Mouse (Mus musculus) intestine, embryonic 14.5 days (tissue): ENCODE data around the gene Gprin1. TPM values are rescaled to one million over a fixed set of nuclear protein-coding genes. Genes with fewer than 3 reads are reported as not detected.
"Not testable (repeated sequence)": the region's sequence is repeated elsewhere in the genome, so short reads cannot be mapped to it uniquely, and the experiment has no call there.

ENCODE experiments used
- ATAC-seq: fragments of 200-750 bp; cut with Nextera tagmentation; replicated peaks from 2 replicates; pipeline ENCODE4 v1.8.0; 2017; ENCODE audit warnings: low read depth, moderate number of reproducible peaks, moderate TSS enrichment, moderate library complexity; ENCODE audit not compliant: low FRiP score, low TSS enrichment
- DNase-seq: peaks from one replicate; pipeline ENCODE4 v3.0.0-alpha.2; 2018; ENCODE audit warnings: low spot score
- H3K27ac ChIP-seq: fragments of 300-500 bp; sonication (generic); 2 replicates; pipeline ENCODE4 v1.5.1; 2014; ENCODE audit warnings: low read depth, mild to moderate bottlenecking, control low read depth
- H3K27me3 ChIP-seq: fragments of 300-500 bp; sonication (generic); replicated peaks from 2 replicates; pipeline ENCODE4 v1.6.1; 2014; ENCODE audit warnings: low read length, control low read depth; ENCODE audit not compliant: control insufficient read depth, insufficient read depth
- H3K36me3 ChIP-seq: fragments of 300-500 bp; sonication (generic); 2 replicates; pipeline ENCODE4 v1.6.1; 2014; ENCODE audit warnings: low read length, control low read depth; ENCODE audit not compliant: control insufficient read depth, insufficient read depth
- H3K4me1 ChIP-seq: fragments of 300-500 bp; sonication (generic); replicated peaks from 2 replicates; pipeline ENCODE4 v1.6.1; 2014; ENCODE audit warnings: low read length, control low read depth, mixed read lengths; ENCODE audit not compliant: control insufficient read depth, insufficient read depth
- H3K4me2 ChIP-seq: fragments of 300-500 bp; sonication (generic); 2 replicates; pipeline ENCODE4 v1.6.1; 2014; ENCODE audit warnings: low read length
- H3K4me3 ChIP-seq: fragments of 300-500 bp; sonication (generic); 2 replicates; pipeline ENCODE4 v1.5.1; 2014; ENCODE audit warnings: low read depth, low read length, control low read depth, mixed read lengths
- H3K9ac ChIP-seq: fragments of 300-500 bp; sonication (generic); 2 replicates; pipeline ENCODE4 v1.6.1; 2014; ENCODE audit warnings: mild to moderate bottlenecking, low read length
- H3K9me3 ChIP-seq: fragments of 300-500 bp; sonication (generic); 2 replicates; pipeline ENCODE4 v1.6.1; 2016; ENCODE audit warnings: low read length, control low read depth; ENCODE audit not compliant: control insufficient read depth
- WGBS: fragments of 180-500 bp; shearing (Covaris S2); extraction: QIAGEN DNeasy Blood & Tissue Kit; methylation state at CpG from one replicate; pipeline ENCODE4 v1.1.7; 2014; 5-methylcytosine and 5-hydroxymethylcytosine counted together
- polyA plus RNA-seq: library from polyadenylated mRNA; unstranded; fragments of >200 nt; fragmentation: Nextera tagmentation; extraction: Ambion mirVana; gene quantifications from 2 replicates; pipeline ENCODE4 v1.2.1, GENCODE M21; 2014

The Gprin1 gene
- polyA plus RNA-seq, 1 experiment from 2014 or later = 0.81 TPM

DNA sequence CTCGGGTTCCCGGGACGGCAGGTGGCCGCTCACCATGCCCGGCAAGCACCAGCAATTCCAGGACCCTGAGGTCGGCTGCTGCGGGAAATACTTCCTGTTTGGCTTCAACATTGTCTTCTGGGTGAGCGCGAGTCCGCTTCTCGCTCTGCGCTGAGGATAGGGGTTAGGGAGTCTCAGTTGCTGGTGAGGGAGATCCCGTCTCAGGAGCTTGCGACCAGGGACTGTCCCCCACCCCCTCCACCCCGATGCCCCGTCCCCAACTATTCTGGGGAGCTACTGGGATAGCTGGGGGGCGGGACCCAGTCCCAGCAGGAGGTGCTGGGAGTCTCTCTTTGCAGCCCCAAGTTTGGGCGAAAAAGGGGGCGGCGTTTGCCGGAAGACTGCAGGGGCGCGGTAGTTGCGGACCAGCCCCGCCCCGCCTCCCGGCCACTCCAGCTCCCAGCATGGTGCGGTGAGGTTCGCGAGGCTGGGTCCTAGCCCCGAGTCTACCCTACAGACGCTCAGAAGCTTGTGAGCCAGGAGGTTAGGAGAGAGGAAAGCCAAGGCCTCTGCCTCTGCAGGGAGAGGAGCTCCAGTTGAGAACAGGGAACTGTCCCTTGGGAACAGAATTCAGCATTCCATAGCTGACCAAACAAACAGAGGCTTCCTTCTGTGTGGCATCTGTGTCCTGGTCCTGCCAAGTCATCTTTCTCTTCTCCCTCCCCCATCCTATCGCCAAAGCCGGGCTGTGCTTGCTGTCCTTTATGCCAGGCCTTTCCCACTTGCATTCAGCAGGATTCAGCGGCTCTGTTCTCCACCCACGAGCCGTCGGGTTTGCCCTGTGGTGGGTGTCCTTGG, 40.1 kb upstream of the Gprin1 start:
- H3K4me1 ChIP-seq = peaks cover 3% of the 10 kb centered on the region; the same call in 1 of the 2 replicates
- peak; percentile 74 for DNase-seq
- H3K9me3 ChIP-seq = no peaks in the 10 kb centered on the region
- H3K27me3 ChIP-seq = peaks cover 8% of the 10 kb centered on the region; the same call in 1 of the 2 replicates
- H3K27ac ChIP-seq = no peak overlapping the region
- peak; percentile 64 for ATAC-seq
- 2% methylated on average over 38 of the region's 38 CpGs for WGBS
- H3K4me3 ChIP-seq = peak overlapping the region; percentile 48
- H3K9ac ChIP-seq = peak overlapping the region; percentile 41
- H3K4me2 ChIP-seq = peak overlapping the region; percentile 88
- H3K36me3 ChIP-seq = no peaks in the 10 kb centered on the region

DNA sequence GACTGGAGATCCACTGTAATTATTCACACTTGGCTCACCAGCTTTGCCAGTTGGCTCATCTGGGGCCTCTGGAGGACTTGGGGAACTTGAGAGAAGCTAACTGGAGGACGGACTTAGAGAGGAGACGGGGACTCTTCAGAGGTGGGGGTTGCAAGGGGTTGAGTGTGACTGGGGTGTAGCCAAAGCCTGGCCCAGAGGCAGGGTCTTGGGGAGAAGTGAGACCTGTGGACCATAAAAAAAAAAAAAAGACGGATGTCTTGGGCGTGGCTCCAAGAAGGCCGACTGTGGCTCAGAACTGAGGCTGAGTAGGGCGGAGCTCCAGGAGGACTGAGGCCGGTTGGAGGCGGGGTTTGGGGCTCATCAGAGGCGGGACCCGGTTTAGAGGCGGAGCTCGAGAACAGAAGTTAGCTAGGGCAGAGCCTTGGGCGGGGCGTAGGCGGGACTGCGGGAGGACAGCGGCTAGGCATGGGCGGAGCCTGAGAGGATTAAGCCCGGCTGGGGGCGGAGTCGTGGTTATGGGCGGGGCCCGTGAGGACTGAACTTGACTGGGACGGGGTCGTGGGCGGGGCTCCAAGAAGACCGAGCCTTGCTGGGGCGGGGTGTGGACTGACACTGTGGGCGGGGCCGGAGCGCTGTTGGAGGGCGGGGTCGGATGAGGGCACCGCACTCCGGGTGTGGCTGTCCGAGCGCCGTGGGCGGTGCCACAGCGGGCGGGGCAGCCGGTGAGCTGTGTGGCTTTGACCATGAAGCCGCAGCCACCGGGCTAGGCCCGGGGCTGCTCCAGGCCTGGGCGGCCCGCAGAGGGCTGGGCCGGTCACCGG, 39.3 kb upstream of the Gprin1 start, which contains the start of gene Tspan17:
Gene Tspan17, plus strand, starts transcription at position 638 of the 821 bp plus-strand sequence.
- no peaks in the 10 kb centered on the region for H3K9me3 ChIP-seq
- H3K4me2 ChIP-seq = peak within 1 kb of the TSS; percentile 88
- peaks cover 8% of the 10 kb centered on the region; the same call in 1 of the 2 replicates for H3K27me3 ChIP-seq
- H3K4me1 ChIP-seq = peaks cover 3% of the 10 kb centered on the region; the same call in 1 of the 2 replicates
- peak within 1 kb of the TSS; percentile 41 for H3K9ac ChIP-seq
- no peak within 1 kb of the TSS for H3K27ac ChIP-seq
- DNase-seq (peak; percentile 97), ATAC-seq (peak; percentile 83)
- H3K36me3 ChIP-seq = no peaks in the 10 kb centered on the region
- peak within 1 kb of the TSS; percentile 48 for H3K4me3 ChIP-seq
- WGBS = 2% methylated on average over 47 of the region's 49 CpGs

DNA sequence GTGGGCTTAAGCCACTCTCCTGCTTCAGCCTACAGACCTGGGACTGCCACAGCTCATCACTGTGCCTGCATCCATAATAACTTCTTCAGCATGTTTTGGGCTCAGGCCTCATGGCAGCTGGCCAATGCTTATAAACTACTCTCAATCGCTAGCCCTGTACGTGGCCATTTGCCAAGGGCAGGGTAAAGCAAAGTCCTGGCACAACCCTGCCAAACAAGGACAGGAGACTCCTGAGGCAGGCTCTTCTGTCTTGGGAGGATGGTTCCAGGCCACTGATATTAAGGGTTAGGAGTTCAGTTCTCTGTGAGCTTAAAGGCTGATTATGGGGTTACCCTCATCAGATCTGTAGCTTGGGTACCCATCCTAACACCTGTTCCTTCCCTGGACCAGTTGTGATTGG, 37.9 kb upstream of the Gprin1 start:
- H3K36me3 ChIP-seq, ATAC-seq: not testable (repeated sequence)

GRCm38 (mm10) chr13:54783698-54784097, 34.0 kb upstream of the Gprin1 start, which contains the start of gene Eif4e1b:
Gene Eif4e1b, plus strand, starts transcription at chr13:54783998.
- 83% methylated on average over 4 of the region's 4 CpGs for WGBS
- Histone ChIP-seq H3K4me1 (no peaks in the 10 kb centered on the region), H3K27ac (no peak within 1 kb of the TSS), H3K36me3 (no peaks in the 10 kb centered on the region), H3K4me3 (no peak within 1 kb of the TSS), H3K9ac (no peak within 1 kb of the TSS), H3K4me2 (no peak within 1 kb of the TSS), H3K9me3 (no peaks in the 10 kb centered on the region), H3K27me3 (no peaks in the 10 kb centered on the region)
- DNase-seq = no peak
- no peak for ATAC-seq

More for the DNA sequence above, 37.9 kb upstream of the Gprin1 start:
- H3K27ac ChIP-seq, H3K9ac ChIP-seq, H3K27me3 ChIP-seq, H3K9me3 ChIP-seq, DNase-seq, H3K4me1 ChIP-seq, H3K4me3 ChIP-seq, H3K4me2 ChIP-seq: not testable (repeated sequence)
- 57% methylated on average over 2 of the region's 2 CpGs for WGBS

DNA sequence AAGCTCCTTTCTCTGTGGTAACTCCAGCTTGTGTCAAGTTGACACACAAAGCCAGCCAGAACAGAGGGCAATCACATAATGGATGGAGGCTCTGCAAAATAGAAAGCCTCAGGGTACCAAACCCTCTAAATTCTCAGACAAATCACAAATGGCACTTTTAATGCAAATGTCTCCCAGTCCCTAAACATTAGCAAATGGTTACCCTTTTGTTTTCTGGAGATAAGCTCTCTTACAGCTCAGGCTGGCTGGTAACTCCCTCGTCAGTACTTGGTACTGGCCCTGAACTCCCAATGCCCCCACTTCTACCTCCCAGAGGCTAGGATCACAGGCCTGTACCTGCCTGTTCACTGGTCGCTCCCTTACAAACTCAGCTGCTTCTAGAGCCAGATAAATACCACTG, 33.6 kb upstream of the Gprin1 start:
- H3K9ac ChIP-seq = no peak overlapping the region
- no peaks in the 10 kb centered on the region for H3K27me3 ChIP-seq
- WGBS = 48% methylated on average over 2 of the region's 2 CpGs
- DNase-seq (no peak), ATAC-seq (no peak)
- H3K9me3 ChIP-seq = no peaks in the 10 kb centered on the region
- no peak overlapping the region for H3K4me2 ChIP-seq
- no peak overlapping the region for H3K27ac ChIP-seq
- no peak overlapping the region for H3K4me3 ChIP-seq
- H3K4me1 ChIP-seq = no peaks in the 10 kb centered on the region
- H3K36me3 ChIP-seq = no peaks in the 10 kb centered on the region

- Histone ChIP-seq H3K27ac (no peak overlapping the region), H3K27me3 (no peaks in the 10 kb centered on the region), H3K4me2 (no peak overlapping the region), H3K9me3 (no peaks in the 10 kb centered on the region), H3K9ac (no peak overlapping the region), H3K4me3 (no peak overlapping the region), H3K4me1 (no peaks in the 10 kb centered on the region), H3K36me3 (no peaks in the 10 kb centered on the region)
- ATAC-seq (no peak; the same call in 1 of the 2 replicates), DNase-seq (no peak)
- 86% methylated on average over 3 of the region's 3 CpGs for WGBS
Measured at GRCm38 (mm10) chr13:54781086-54781485, 31.4 kb upstream of the Gprin1 start.

GRCm38 (mm10) chr13:54780592-54780991, 30.9 kb upstream of the Gprin1 start:
- no peak for DNase-seq

GRCm38 (mm10) chr13:54767012-54767411, 17.3 kb upstream of the Gprin1 start:
- Histone ChIP-seq H3K36me3 (no peaks in the 10 kb centered on the region), H3K9me3 (no peaks in the 10 kb centered on the region), H3K4me3 (no peak overlapping the region), H3K4me2 (no peak overlapping the region), H3K9ac (no peak overlapping the region), H3K27me3 (peaks cover 56% of the 10 kb centered on the region), H3K4me1 (0 out of 2 replicates have a peak, but pooled peaks cover 3% of the 10 kb centered on the region), H3K27ac (no peak overlapping the region)
- DNase-seq = no peak
- ATAC-seq = no peak
- 83% methylated on average over 4 of the region's 4 CpGs for WGBS

More at GRCm38 (mm10) chr13:54780592-54780991, 30.9 kb upstream of the Gprin1 start:
- Histone ChIP-seq H3K4me2 (no peak overlapping the region), H3K27me3 (no peaks in the 10 kb centered on the region), H3K4me3 (no peak overlapping the region), H3K4me1 (no peaks in the 10 kb centered on the region), H3K9me3 (no peaks in the 10 kb centered on the region), H3K27ac (no peak overlapping the region), H3K36me3 (no peaks in the 10 kb centered on the region), H3K9ac (no peak overlapping the region)
- no peak for ATAC-seq
- WGBS = 80% methylated on average over 3 of the region's 3 CpGs
